Mouse (Mus musculus): Measurements from ENCODE around the gene Mapkbp1.
A peak's percentile ranks its signal among the peaks of the same experiment; 100 is the strongest.

DNA sequence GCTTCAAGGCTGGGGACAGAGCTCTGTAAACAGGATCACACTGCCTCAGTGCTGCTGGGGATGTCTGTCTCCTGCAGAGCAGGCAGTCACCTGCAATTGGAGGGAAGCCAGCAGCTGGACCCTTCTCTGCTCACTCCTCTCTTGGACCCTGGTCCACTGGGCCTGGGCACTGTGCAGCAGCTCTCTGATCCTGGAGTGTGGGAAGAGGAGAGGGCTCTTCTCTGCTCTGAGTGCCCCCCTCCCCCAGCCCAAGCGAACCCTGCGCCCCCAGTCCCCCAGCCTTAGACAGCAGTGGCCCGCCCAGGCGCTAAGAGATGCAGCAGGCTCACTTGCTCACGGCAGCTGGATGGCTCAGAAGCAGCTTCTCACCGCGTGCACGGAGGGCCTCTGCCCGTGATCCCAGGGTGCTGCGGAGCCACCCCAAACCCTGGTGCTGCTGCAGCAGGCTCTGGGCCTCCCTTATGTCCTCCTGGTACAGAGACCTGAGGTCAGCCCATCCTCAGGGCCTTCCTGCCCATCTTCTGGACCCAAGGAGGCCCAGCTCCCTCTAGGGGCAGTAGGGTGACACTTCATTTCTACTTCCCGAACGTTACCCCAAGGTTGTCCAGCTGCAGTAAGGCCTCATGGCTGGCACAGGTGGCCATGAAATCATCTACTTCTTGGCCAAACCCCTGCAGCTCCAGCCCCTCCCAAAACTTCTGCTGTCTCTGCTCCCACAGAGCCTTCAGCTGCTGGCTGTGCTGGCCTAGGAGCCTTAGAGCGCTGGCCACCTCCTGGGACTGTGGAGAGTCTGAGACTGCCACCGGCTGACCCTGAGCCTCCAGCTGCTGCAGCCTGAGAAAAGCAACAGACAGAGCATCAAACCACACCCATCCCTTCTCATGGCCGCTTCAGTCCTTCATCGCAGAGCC is 96.3 kb downstream of the Mapkbp1 start:
- TF ChIP-seq CTCF (IDR thresholded peaks at IDR 0.05; ENCODE audit: extremely low read depth, insufficient read depth, insufficient read length, insufficient replicate concordance): peak; percentile 27; the same call in 1 of the 2 replicates
- no peak for TF ChIP-seq POLR2A (IDR thresholded peaks at IDR 0.05; ENCODE audit: low read depth, low read length)

Measured in spleen, adult 2 months (tissue).